Mouse (Mus musculus) heart, adult 9 months (tissue): ENCODE data around the gene Olfr665.
"Not testable (repeated sequence)": the region's sequence is repeated elsewhere in the genome, so short reads cannot be mapped to it uniquely, and the experiment has no call there.

Experiments
- DNase-seq, 2 experiments: peaks; one replicate each; pipeline ENCODE4 v3.0.0; 2022; ENCODE audit warnings: low spot score in 2 of 2

Olfr665 gene

DNA sequence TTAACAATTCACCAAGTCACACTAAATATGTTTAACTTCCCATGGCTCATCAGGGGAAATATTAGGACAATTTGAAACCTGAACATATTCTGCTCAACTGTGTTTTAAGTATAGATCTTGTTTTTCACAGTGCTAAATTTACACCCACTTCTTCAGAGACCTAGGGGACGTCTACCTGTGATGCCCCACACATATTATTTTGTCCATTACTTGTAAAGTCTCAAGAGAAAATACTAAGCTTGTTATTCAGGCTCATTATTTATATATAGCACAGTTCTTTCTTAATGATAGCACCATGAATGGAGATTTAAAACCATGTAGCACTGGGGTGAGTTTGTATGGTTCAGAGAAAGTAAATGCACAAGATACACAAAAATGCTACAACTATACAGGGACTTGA lies at the start of gene Olfr665:
TSS of gene Olfr665 (plus strand) at position 301 of the 400 bp plus-strand sequence.
- DNase-seq: no peak

GRCm38 (mm10) chr7:104842503-104842902 lies 35.3 kb upstream of the Olfr665 start, which contains the start of gene Usp17lb:
Gene Usp17lb, minus strand, starts transcription at chr7:104842603.
- DNase-seq: no peak

- no peak for DNase-seq
Observed at GRCm38 (mm10) chr7:104843731-104844287, 34.0 kb upstream of the Olfr665 start.

- not testable (repeated sequence) for DNase-seq
Observed at GRCm38 (mm10) chr7:104851546-104851945, 26.3 kb upstream of the Olfr665 start.

GRCm38 (mm10) chr7:104855248-104855750 lies 22.5 kb upstream of the Olfr665 start:
- DNase-seq: no peak

GRCm38 (mm10) chr7:104856709-104857108 lies 21.1 kb upstream of the Olfr665 start, which contains the start of gene Usp17la:
Gene Usp17la, plus strand, starts transcription at chr7:104857009.
- DNase-seq: not testable (repeated sequence)

DNA sequence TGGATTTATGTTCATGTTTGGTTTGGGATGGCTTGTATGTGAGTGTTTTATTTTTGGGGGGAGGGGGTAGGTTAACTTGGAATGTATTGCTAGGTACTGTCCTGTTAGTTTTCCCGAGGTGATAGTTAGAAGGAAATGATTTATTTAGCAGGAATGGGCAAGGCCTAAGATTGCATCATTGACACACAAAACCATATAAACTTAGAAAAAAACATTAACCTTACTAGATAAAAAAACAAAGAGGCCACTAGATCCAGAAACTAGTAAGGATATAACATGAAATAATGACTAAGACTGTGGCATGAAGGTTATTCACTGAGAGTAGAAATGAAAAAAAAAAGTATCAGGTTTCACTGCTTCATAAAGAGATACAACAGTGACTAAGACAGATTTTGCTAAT lies 20.1 kb upstream of the Olfr665 start:
- DNase-seq: no peak

DNA sequence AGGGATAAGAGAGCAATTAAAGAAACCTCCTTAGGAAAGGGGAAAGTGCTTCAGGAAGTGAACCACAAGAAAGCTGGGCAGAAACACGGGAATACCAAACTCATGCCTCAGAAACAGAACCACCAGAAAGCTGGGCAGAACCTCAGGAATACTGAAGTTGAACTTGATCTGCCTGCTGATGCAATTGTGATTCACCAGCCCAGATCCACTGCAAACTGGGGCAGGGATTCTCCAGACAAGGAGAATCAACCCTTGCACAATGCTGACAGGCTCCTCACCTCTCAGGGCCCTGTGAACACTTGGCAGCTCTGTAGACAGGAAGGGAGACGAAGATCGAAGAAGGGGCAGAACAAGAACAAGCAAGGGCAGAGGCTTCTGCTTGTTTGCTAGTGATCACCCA lies 16.4 kb upstream of the Olfr665 start:
- no peak for DNase-seq

DNA sequence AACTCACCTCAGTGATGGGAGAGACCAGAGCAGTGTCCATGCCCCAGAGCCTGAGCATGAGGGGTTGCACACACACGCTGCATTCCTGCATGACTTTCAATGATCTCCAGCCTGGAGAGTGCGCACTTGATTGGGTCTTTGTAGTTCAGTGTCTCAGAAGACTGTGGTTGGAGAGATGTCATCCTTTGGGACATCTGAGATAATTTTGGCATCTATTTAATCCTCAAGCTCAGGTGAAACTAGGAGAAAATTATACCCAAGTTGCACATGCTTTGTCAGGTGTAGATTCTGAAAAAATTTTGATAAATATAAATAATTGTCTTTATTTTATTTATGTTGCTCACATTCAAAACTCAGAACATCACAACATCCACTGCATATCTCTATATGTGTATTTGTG lies 18.0 kb downstream of the Olfr665 start, which contains the start of gene Olfr666:
TSS of gene Olfr666 (minus strand) at position 101 of the 400 bp plus-strand sequence.
- no peak for DNase-seq

DNA sequence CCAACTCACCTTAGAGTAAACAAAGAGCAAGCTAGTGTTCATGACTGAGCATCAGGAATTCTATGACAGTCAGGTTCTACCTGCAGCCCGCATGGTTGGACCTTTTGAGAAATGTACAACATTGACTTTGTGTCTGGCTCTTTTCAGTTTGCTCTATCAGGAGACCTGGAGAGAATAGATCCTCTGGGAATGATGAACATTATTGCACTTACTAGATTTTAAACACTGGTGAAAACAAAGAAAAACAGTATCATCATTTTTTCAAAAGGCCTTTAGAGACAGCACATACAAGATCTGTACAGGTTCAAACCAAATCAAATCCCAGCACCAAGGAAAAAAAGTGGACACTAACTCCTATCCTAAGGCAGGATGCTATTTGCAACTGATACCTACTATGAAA lies 43.6 kb downstream of the Olfr665 start, which contains the start of gene Olfr667:
TSS of gene Olfr667 (minus strand) at position 101 of the 400 bp plus-strand sequence.
- no peak for DNase-seq

DNA sequence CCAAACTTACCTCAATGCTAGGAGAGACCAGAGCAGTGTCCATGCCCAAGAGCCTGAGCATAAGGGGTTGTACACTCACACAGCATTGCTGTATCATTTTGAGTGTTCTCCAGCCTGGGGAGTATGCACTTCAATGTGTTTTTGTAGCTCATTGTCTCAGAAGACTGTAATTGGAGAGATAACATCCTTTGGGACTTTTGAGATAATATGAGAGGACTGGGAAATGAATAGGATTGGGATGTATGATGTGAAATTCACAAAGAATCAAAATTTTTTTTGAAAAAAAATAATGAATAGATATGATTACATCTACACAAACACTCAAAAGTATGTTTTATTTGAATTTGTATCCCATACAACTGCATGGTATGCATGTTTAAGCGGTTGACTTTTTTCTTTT lies 50.1 kb downstream of the Olfr665 start, which contains the start of gene Olfr668:
TSS of gene Olfr668 (minus strand) at position 101 of the 400 bp plus-strand sequence.
- no peak for DNase-seq
